Mouse (Mus musculus) lung, adult 2 months (tissue): ENCODE measurements at regions not wholly inside any gene's neighbourhood (a gene's known extent, or its start where the extent isn't known, plus 50 kb on each side); places are given as distances from the start of the nearest gene placed in this dataset.

Source experiments
- CTCF ChIP-seq: fragments of 200-500 bp; IDR thresholded peaks from 2 replicates; pipeline ENCODE4 v1.5.1; 2011; ENCODE audit warnings: mild to moderate bottlenecking, low read length, control low read depth; ENCODE audit not compliant: insufficient read depth
- POLR2A ChIP-seq: fragments of 200-500 bp; IDR thresholded peaks from 2 replicates; pipeline ENCODE4 v1.6.1; 2011; ENCODE audit warnings: low read depth, mild to moderate bottlenecking, control low read depth, low read length, borderline replicate concordance; ENCODE audit errors: extremely low read depth

DNA sequence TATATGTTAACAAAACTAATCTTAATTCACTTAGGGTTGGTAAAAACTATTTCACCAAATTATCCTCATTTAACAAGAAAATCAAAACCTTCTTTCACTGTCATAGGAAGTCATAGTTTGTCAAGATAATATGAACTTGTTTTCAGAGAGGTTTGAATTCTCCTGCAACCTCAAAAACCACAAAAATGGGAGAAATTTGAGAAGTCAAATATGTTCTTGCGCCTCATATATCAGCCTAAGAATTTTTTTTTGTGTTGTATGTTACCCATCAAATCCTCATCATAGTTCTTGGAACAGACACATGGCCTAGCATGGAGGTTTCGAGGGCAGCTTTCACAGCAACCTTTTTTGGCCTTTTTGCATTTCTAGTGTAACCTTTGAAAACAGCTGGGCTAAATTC lies 342.5 kb upstream of the Adamts9 start:
- TF ChIP-seq CTCF (no peak), POLR2A (no peak)
